ENCODE assay signal across 8 mouse cellular contexts in genomic region chr7:126429503-126429898, GRCm38 (mm10). TPM values are rescaled to one million over a fixed set of nuclear protein-coding genes. Genes with fewer than 3 reads are reported as not detected.
DNase-seq lines count a peak whose midpoint lies in the region; ATAC-seq and TF ChIP-seq lines count a peak whose summit lies in the region.

No protein-coding gene starts in this region.

- WGBS in spleen, adult 2 months = 40% methylated on average over 15 of the region's 15 CpGs
- WGBS in liver, embryonic 14.5 days (ENCODE audit: insufficient replicate concordance) = 34% methylated on average over 15 of the region's 15 CpGs

- H3K27ac ChIP-seq in spleen, adult 2 months (ENCODE audit: insufficient read depth, low read length) = no peak overlapping the region
- no peak overlapping the region for H3K27ac ChIP-seq in liver, embryonic 14.5 days

- no peak for TF ChIP-seq POLR2A in spleen, adult 2 months (IDR thresholded peaks at IDR 0.05; ENCODE audit: low read depth, low read length)

- peak overlapping the region; percentile 96 for H3K4me2 ChIP-seq in liver, embryonic 14.5 days (ENCODE audit: low read depth)

- ATAC-seq in cerebellum, adult (ENCODE audit: insufficient number of reproducible peaks, low FRiP score, low TSS enrichment) = 0 out of 2 replicates have a peak, but pooled peaks have one; percentile 37
- ATAC-seq in liver, embryonic 14.5 days (ENCODE audit: insufficient read depth) = no peak

- H3K9ac ChIP-seq in liver, embryonic 14.5 days (replicated peaks) = no peak overlapping the region

- TF ChIP-seq EP300 in liver, embryonic 14.5 days (IDR thresholded peaks at IDR 0.05; ENCODE audit: low read depth) = no peak

- H3K36me3 ChIP-seq in spleen, adult 2 months (ENCODE audit: control insufficient read depth, insufficient read depth, low read length) = peaks cover 17% of the 10 kb centered on the region
- no peaks in the 10 kb centered on the region for H3K36me3 ChIP-seq in liver, embryonic 14.5 days (replicated peaks; ENCODE audit: control insufficient read depth, insufficient read depth, low read depth)

- no peaks in the 10 kb centered on the region for H3K27me3 ChIP-seq in spleen, adult 2 months (ENCODE audit: control insufficient read depth, insufficient read depth, low read length)
- H3K27me3 ChIP-seq in liver, embryonic 14.5 days (ENCODE audit: control insufficient read depth, insufficient read depth, low read length) = no peaks in the 10 kb centered on the region

- TF ChIP-seq CTCF in spleen, adult 2 months (IDR thresholded peaks at IDR 0.05; ENCODE audit: extremely low read depth, insufficient read depth, insufficient read length, insufficient replicate concordance) = no peak
- no peak for TF ChIP-seq CTCF in liver, embryonic 14.5 days (IDR thresholded peaks at IDR 0.05; ENCODE audit: low read depth)

- H3K9me3 ChIP-seq in liver, embryonic 14.5 days (ENCODE audit: control insufficient read depth, low read length) = no peaks in the 10 kb centered on the region

- no peak for DNase-seq in cerebellum, postnatal 4 days (ENCODE audit: low spot score in 2 of 2)
- no peak for DNase-seq in spleen, adult 2 months (ENCODE audit: low read depth in 1 of 2, low spot score in 2 of 2)
- DNase-seq in spleen, postnatal 36 days (ENCODE audit: low spot score in 2 of 2) = no peak
- no peak for DNase-seq in liver, embryonic 14.5 days (ENCODE audit: low read depth in 3 of 3, low spot score in 3 of 3)
- no peak for DNase-seq in natural killer cell, adult 2 months (ENCODE audit: low spot score in 2 of 2)
- DNase-seq in urinary bladder, adult 2 months (ENCODE audit: low spot score) = no peak
- no peak for DNase-seq in cerebellum, adult 18-20 months

- peak overlapping the region; percentile 84 for H3K4me3 ChIP-seq in spleen, adult 2 months (ENCODE audit: extremely low read depth, insufficient read depth, insufficient read length)
- peak overlapping the region; percentile 70 to 71 for H3K4me3 ChIP-seq in liver, embryonic 14.5 days (ENCODE audit: insufficient read depth in 1 of 2, low read depth in 2 of 2, low read length in 2 of 2)

- H3K4me1 ChIP-seq in spleen, adult 2 months (ENCODE audit: control insufficient read depth, insufficient read depth, insufficient read length) = peaks cover 15% of the 10 kb centered on the region; the same call in 1 of the 2 replicates
- H3K4me1 ChIP-seq in liver, embryonic 14.5 days (replicated peaks; ENCODE audit: control insufficient read depth in 2 of 2, insufficient read depth in 2 of 2, low read length in 1 of 2) = peaks cover 7 to 13% of the 10 kb centered on the region in 2 experiments

RNA-seq across cellular contexts. Expression of gene Rabep2, which starts 0.9 kb away (rescaled TPM):
- 60.3 and 73.9 TPM in 2 replicates for polyA plus RNA-seq in spleen, adult 2 months (2012; rRNA removed)
- 3.4 and 4.4 TPM in 2 replicates for polyA plus RNA-seq in liver, embryonic 14.5 days (2012; rRNA removed)
- polyA plus RNA-seq in liver, embryonic 14.5 days (2014; fragmentation: Nextera tagmentation; extraction: Ambion mirVana) = 3.1 and 4.6 TPM in 2 replicates
- polyA plus RNA-seq in urinary bladder, adult 2 months (2012; rRNA removed) = 34.8 and 47.5 TPM in 2 replicates

RNA-seq across cellular contexts. Expression of gene Cd19, which starts 14.8 kb away (rescaled TPM):
- 268 and 290 TPM in 2 replicates for polyA plus RNA-seq in spleen, adult 2 months (2012; rRNA removed)
- polyA plus RNA-seq in liver, embryonic 14.5 days (2012; rRNA removed) = 0.30 and 0.35 TPM in 2 replicates
- 0.34 and 0.64 TPM in 2 replicates for polyA plus RNA-seq in liver, embryonic 14.5 days (2014; fragmentation: Nextera tagmentation; extraction: Ambion mirVana)
- 0.25 and 0.28 TPM in 2 replicates for polyA plus RNA-seq in urinary bladder, adult 2 months (2012; rRNA removed)

RNA-seq across cellular contexts. Expression of gene Nfatc2ip, which starts 33.0 kb away (rescaled TPM):
- 9.0 and 10.7 TPM in 2 replicates for polyA plus RNA-seq in spleen, adult 2 months (2012; rRNA removed)
- 6.8 and 7.1 TPM in 2 replicates for polyA plus RNA-seq in liver, embryonic 14.5 days (2012; rRNA removed)
- 3.0 and 3.1 TPM in 2 replicates for polyA plus RNA-seq in liver, embryonic 14.5 days (2014; fragmentation: Nextera tagmentation; extraction: Ambion mirVana)
- 6.3 and 7.9 TPM in 2 replicates for polyA plus RNA-seq in urinary bladder, adult 2 months (2012; rRNA removed)

RNA-seq across cellular contexts. Expression of gene Atp2a1, which starts 33.4 kb away (rescaled TPM):
- polyA plus RNA-seq in spleen, adult 2 months (2012; rRNA removed) = 2.4 and 2.6 TPM in 2 replicates
- 0.15 and 0.16 TPM in 2 replicates for polyA plus RNA-seq in liver, embryonic 14.5 days (2012; rRNA removed)
- 0.10 TPM in 1 of 2 replicates, not detected in the other for polyA plus RNA-seq in liver, embryonic 14.5 days (2014; fragmentation: Nextera tagmentation; extraction: Ambion mirVana)
- polyA plus RNA-seq in urinary bladder, adult 2 months (2012; rRNA removed) = 0.22 and 0.57 TPM in 2 replicates

RNA-seq across cellular contexts. Expression of gene Sh2b1, which starts 45.7 kb away (rescaled TPM):
- polyA plus RNA-seq in spleen, adult 2 months (2012; rRNA removed) = 53.4 and 67.4 TPM in 2 replicates
- polyA plus RNA-seq in liver, embryonic 14.5 days (2012; rRNA removed) = 12.4 and 12.9 TPM in 2 replicates
- 8.3 and 9.5 TPM in 2 replicates for polyA plus RNA-seq in liver, embryonic 14.5 days (2014; fragmentation: Nextera tagmentation; extraction: Ambion mirVana)
- polyA plus RNA-seq in urinary bladder, adult 2 months (2012; rRNA removed) = 49.2 and 52.0 TPM in 2 replicates

Comparison
In these comparisons a context has a peak if more than half of its experiments do, and no peak if none do; other contexts are left out.
1. RNA of gene Cd19, which starts 14.8 kb away (polyA plus RNA-seq): 268 to 290 TPM in spleen, adult 2 months; 0.30 to 0.64 TPM in liver, embryonic 14.5 days and 0.25 to 0.28 TPM in urinary bladder, adult 2 months; every median in the first group is over 100 times any median in the second.